Mouse (Mus musculus) urinary bladder, adult 2 months (tissue): Measurements from ENCODE around the gene Prkn. TPM values are rescaled to one million over a fixed set of nuclear protein-coding genes. Genes with fewer than 3 reads are reported as not detected.
"Not testable (repeated sequence)": the region's sequence is repeated elsewhere in the genome, so short reads cannot be mapped to it uniquely, and the experiment has no call there.

Source experiments
- DNase-seq: peaks from one replicate; pipeline ENCODE4 v3.0.0; 2022; ENCODE audit warnings: low spot score
- polyA plus RNA-seq: library from polyadenylated mRNA; depleted of rRNA; stranded (reverse); fragments of >200 nt; gene quantifications from 2 replicates; pipeline ENCODE4 v1.2.3, GENCODE M21; 2012

Gene Prkn
- polyA plus RNA-seq, 1 experiment: 7.3 TPM

GRCm38 (mm10) chr17:11988110-11988837 lies 1148.1 kb downstream of the Prkn start:
- no peak for DNase-seq

- no peak for DNase-seq
Observed at GRCm38 (mm10) chr17:11989296-11989695, 1149.1 kb downstream of the Prkn start.

- DNase-seq: no peak
Observed at GRCm38 (mm10) chr17:11990386-11991087, 1150.4 kb downstream of the Prkn start.

- DNase-seq: no peak
Observed at GRCm38 (mm10) chr17:11993249-11993648, 1153.1 kb downstream of the Prkn start.

- no peak for DNase-seq
Observed at GRCm38 (mm10) chr17:11994252-11994651, 1154.1 kb downstream of the Prkn start.

GRCm38 (mm10) chr17:11994754-11995153 lies 1154.6 kb downstream of the Prkn start:
- DNase-seq: not testable (repeated sequence)

- no peak for DNase-seq
Observed at GRCm38 (mm10) chr17:11995522-11995921, 1155.3 kb downstream of the Prkn start.

GRCm38 (mm10) chr17:11996311-11996710 lies 1156.1 kb downstream of the Prkn start:
- no peak for DNase-seq

GRCm38 (mm10) chr17:12000285-12000684 lies 1160.1 kb downstream of the Prkn start:
- no peak for DNase-seq

GRCm38 (mm10) chr17:12021326-12021725 lies 1181.1 kb downstream of the Prkn start:
- DNase-seq: no peak

GRCm38 (mm10) chr17:12029362-12029761 lies 1189.2 kb downstream of the Prkn start:
- DNase-seq: no peak

GRCm38 (mm10) chr17:12029921-12030461 lies 1189.8 kb downstream of the Prkn start:
- no peak for DNase-seq

GRCm38 (mm10) chr17:12030556-12031160 lies 1190.5 kb downstream of the Prkn start:
- no peak for DNase-seq

- peak; percentile 58 for DNase-seq
Observed at GRCm38 (mm10) chr17:12031203-12031942, 1191.2 kb downstream of the Prkn start.

GRCm38 (mm10) chr17:12032014-12032791 lies 1192.0 kb downstream of the Prkn start:
- DNase-seq: no peak

- no peak for DNase-seq
Observed at GRCm38 (mm10) chr17:12035386-12035785, 1195.2 kb downstream of the Prkn start.

GRCm38 (mm10) chr17:12036205-12036604 lies 1196.0 kb downstream of the Prkn start:
- DNase-seq: no peak

- DNase-seq: no peak
Observed at GRCm38 (mm10) chr17:12037065-12037464, 1196.9 kb downstream of the Prkn start.

GRCm38 (mm10) chr17:12037574-12037973 lies 1197.4 kb downstream of the Prkn start:
- DNase-seq: no peak

- DNase-seq: no peak
Observed at GRCm38 (mm10) chr17:12038499-12038898, 1198.3 kb downstream of the Prkn start.

GRCm38 (mm10) chr17:12039188-12039587 lies 1199.0 kb downstream of the Prkn start:
- DNase-seq: peak; percentile 78
